Mouse (Mus musculus) cerebellum, adult 11 months (tissue): Measurements from ENCODE around the gene Olfr557.

Experiments
- DNase-seq: peaks from one replicate; pipeline ENCODE4 v3.0.0; 2022

Gene Olfr557

GRCm38 (mm10) chr7:102695358-102696125 is at the start of gene Olfr557:
TSS of gene Olfr557 (plus strand) at chr7:102695910.
- DNase-seq, result no peak

- no peak for DNase-seq
Measured at GRCm38 (mm10) chr7:102658523-102658922, 37.2 kb upstream of the Olfr557 start, which contains the start of gene Olfr555. TSS of gene Olfr555 (plus strand) at chr7:102658823.

GRCm38 (mm10) chr7:102664599-102664998 is 31.1 kb upstream of the Olfr557 start, which contains the start of gene Olfr556:
TSS of gene Olfr556 (plus strand) at chr7:102664899.
- DNase-seq, result no peak

GRCm38 (mm10) chr7:102665378-102665777 is 30.3 kb upstream of the Olfr557 start:
- DNase-seq, result no peak

GRCm38 (mm10) chr7:102676225-102676624 is 19.5 kb upstream of the Olfr557 start:
- DNase-seq, result no peak

- no peak for DNase-seq
Measured at GRCm38 (mm10) chr7:102681916-102682315, 13.8 kb upstream of the Olfr557 start.

- DNase-seq, result peak; percentile 41
Measured at GRCm38 (mm10) chr7:102686944-102687501, 8.7 kb upstream of the Olfr557 start, which contains the start of gene Trim68. TSS of gene Trim68 (minus strand) at chr7:102687327.

- peak; percentile 22 for DNase-seq
Measured at GRCm38 (mm10) chr7:102698461-102698860, 2.8 kb downstream of the Olfr557 start.

- DNase-seq, result no peak
Measured at GRCm38 (mm10) chr7:102701915-102702314, 6.2 kb downstream of the Olfr557 start, which contains the start of gene Olfr558. TSS of gene Olfr558 (plus strand) at chr7:102702215.

GRCm38 (mm10) chr7:102718970-102719369 is 23.3 kb downstream of the Olfr557 start, which contains the start of gene Olfr33:
TSS of gene Olfr33 (minus strand) at chr7:102719070.
- no peak for DNase-seq

- no peak for DNase-seq
Measured at GRCm38 (mm10) chr7:102727391-102727790, 31.7 kb downstream of the Olfr557 start, which contains the start of gene Olfr559. TSS of gene Olfr559 (minus strand) at chr7:102727491.

GRCm38 (mm10) chr7:102733793-102734192 is 38.1 kb downstream of the Olfr557 start:
- DNase-seq, result no peak

GRCm38 (mm10) chr7:102737705-102738104 is 42.0 kb downstream of the Olfr557 start:
- DNase-seq, result no peak
